Mouse (Mus musculus): ENCODE results near the gene Hecw2.

DNA sequence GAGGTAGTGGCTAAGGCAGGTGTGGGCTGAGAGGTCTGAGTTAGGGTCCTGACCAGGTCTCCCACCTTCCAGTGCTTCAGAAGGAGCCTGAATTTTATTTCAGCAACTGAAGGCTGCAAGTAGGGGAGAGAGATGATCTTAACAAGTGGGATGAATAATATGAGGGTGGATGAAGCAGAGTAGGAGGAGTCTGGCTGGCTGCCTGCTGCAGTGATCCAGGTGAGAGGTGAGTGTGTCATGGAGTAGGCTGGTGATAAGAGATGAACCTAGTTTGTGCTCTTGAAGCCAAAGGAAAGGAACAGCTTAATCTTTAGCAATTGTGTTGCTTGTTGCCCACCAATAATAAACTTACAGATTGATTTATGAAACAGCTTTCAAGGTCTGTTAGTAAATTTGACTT lies 373.0 kb downstream of the Hecw2 start:
- TF ChIP-seq POLR2A (IDR thresholded peaks at IDR 0.05; ENCODE audit: borderline replicate concordance, insufficient read depth, low read length), result no peak
- TF ChIP-seq CTCF (IDR thresholded peaks at IDR 0.05; ENCODE audit: borderline replicate concordance, insufficient read depth, low read depth, low read length), result no peak
